Mouse (Mus musculus): ENCODE measurements around the gene Klhdc7b.

DNA sequence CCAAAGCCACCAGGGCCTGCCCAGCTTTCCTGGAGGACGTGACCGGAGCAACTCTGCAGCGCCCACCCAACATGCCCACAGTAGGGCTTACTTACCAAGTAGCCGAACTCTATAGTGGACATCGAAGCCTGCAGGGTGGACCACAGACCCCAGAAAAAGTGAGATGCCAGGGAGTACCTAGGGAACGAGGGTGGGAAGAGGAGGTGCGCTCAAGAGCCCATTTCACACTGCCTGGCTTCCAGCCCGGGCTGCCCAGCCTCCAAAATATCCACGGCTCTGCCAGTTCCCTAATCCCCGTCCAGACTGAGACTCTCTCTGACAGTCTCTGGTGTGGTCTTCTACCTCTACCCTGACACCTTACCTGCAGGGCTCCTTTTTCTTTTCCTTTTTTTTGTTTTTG lies 42.0 kb downstream of the Klhdc7b start:
- TF ChIP-seq SRF (IDR thresholded peaks at IDR 0.05; ENCODE audit: control insufficient read depth, insufficient read length, low read depth) (no peak), POLR2A (IDR thresholded peaks at IDR 0.05; ENCODE audit: insufficient read length, low read depth) (no peak)

All from myocyte (in vitro differentiated cells).